Mouse (Mus musculus) liver, adult (tissue): Measurements from ENCODE around the gene Anxa6.

ENCODE experiments used
- GATA4 ChIP-seq: IDR thresholded peaks from 2 replicates; pipeline ENCODE4 v1.6.1; 2014; ENCODE audit warnings: mild to moderate bottlenecking, low read length; ENCODE audit not compliant: insufficient replicate concordance

Anxa6 gene

GRCm38 (mm10) chr11:54934198-54934597, 99.0 kb downstream of the Anxa6 start:
- TF ChIP-seq GATA4 = no peak

GRCm38 (mm10) chr11:54932540-54932939, 100.7 kb downstream of the Anxa6 start:
- no peak for TF ChIP-seq GATA4

- TF ChIP-seq GATA4 = no peak
These were observed 101.7 kb downstream of the Anxa6 start for GRCm38 (mm10) chr11:54931405-54932093.

GRCm38 (mm10) chr11:54930318-54930979, 102.8 kb downstream of the Anxa6 start:
- no peak for TF ChIP-seq GATA4

GRCm38 (mm10) chr11:54929744-54930143, 103.5 kb downstream of the Anxa6 start:
- TF ChIP-seq GATA4 = no peak

- TF ChIP-seq GATA4 = no peak
These were observed 104.0 kb downstream of the Anxa6 start for GRCm38 (mm10) chr11:54929290-54929689.
